Mouse (Mus musculus) megakaryocyte, embryonic 14.5 days (primary cell): ENCODE data around the gene Hc. TPM values are rescaled to one million over a fixed set of nuclear protein-coding genes. Genes with fewer than 3 reads are reported as not detected.

Experiments used
- H3K27me3 ChIP-seq: replicated peaks from 2 replicates; pipeline ENCODE3; 2012; ENCODE audit warnings: inconsistent platforms
- H3K36me3 ChIP-seq: replicated peaks from 2 replicates; pipeline ENCODE3; 2012; ENCODE audit warnings: low read length, inconsistent platforms, mixed read lengths
- H3K4me1 ChIP-seq: 2 replicates; pipeline ENCODE4 v1.6.1; 2012; ENCODE audit warnings: inconsistent platforms
- H3K4me3 ChIP-seq: replicated peaks from 2 replicates; pipeline ENCODE3; 2012; ENCODE audit warnings: moderate library complexity, mild to moderate bottlenecking, inconsistent platforms
- H3K9me3 ChIP-seq: 2 replicates; pipeline ENCODE4 v1.6.1; 2012; ENCODE audit warnings: inconsistent platforms
- FLI1 ChIP-seq: IDR thresholded peaks from 2 replicates; pipeline ENCODE4 v1.6.1; 2012; ENCODE audit warnings: low read length, inconsistent platforms, mixed read lengths
- GATA1 ChIP-seq: IDR thresholded peaks from 3 replicates; pipeline ENCODE4 v1.6.1; 2012; ENCODE audit warnings: mixed read lengths, low read length, inconsistent platforms, borderline replicate concordance
- polyA plus RNA-seq: library from polyadenylated mRNA; stranded (reverse); fragments of >175 nt; gene quantifications from 2 replicates; pipeline ENCODE4 v1.2.3, GENCODE M21; 2012; ENCODE audit warnings: low replicate concordance; ENCODE audit not compliant: insufficient read depth

Hc gene
- polyA plus RNA-seq, 1 experiment = not detected

GRCm38 (mm10) chr2:34960466-34960865 is 100.8 kb downstream of the Hc start:
- no peak for TF ChIP-seq GATA1
- no peak for TF ChIP-seq FLI1
- Histone ChIP-seq H3K9me3 (peaks cover 5% of the 10 kb centered on the region; the same call in 1 of the 2 replicates), H3K27me3 (peaks cover 38% of the 10 kb centered on the region), H3K4me3 (no peak overlapping the region), H3K36me3 (no peaks in the 10 kb centered on the region), H3K4me1 (peaks cover 72% of the 10 kb centered on the region)

GRCm38 (mm10) chr2:34958582-34958981 is 102.7 kb downstream of the Hc start:
- Histone ChIP-seq H3K4me1 (peaks cover 73% of the 10 kb centered on the region), H3K9me3 (peaks cover 5% of the 10 kb centered on the region; the same call in 1 of the 2 replicates), H3K36me3 (no peaks in the 10 kb centered on the region), H3K27me3 (peaks cover 38% of the 10 kb centered on the region), H3K4me3 (no peak overlapping the region)
- TF ChIP-seq FLI1 = no peak
- TF ChIP-seq GATA1 = no peak

DNA sequence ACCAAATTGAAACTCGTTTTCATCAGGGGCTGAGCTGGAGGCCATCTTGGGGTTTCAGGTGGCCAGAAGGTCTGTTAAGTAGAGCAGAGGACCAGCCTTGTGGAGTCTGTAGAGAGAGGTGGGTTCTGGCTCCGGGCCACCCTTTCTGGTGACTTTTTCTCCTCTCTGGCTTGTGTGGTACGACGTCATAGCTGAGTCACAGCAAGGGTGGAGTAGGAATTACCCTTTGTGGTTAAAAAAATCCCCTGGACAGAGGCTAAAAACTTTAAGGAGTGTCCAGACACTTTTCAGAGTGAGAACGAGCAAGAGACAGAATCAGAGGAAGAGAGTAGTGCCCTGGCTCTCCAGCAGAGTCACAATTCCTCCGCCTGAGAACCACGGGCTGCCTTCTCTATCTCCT is 103.2 kb downstream of the Hc start:
- TF ChIP-seq FLI1 (no peak), GATA1 (no peak)
- Histone ChIP-seq H3K27me3 (peaks cover 42% of the 10 kb centered on the region), H3K9me3 (peaks cover 5% of the 10 kb centered on the region; the same call in 1 of the 2 replicates), H3K4me1 (peaks cover 73% of the 10 kb centered on the region), H3K4me3 (peak overlapping the region; percentile 40), H3K36me3 (no peaks in the 10 kb centered on the region)

- no peak for TF ChIP-seq FLI1
- no peak for TF ChIP-seq GATA1
- H3K4me3 ChIP-seq = peak overlapping the region; percentile 70
- peaks cover 5% of the 10 kb centered on the region; the same call in 1 of the 2 replicates for H3K9me3 ChIP-seq
- H3K4me1 ChIP-seq = peaks cover 75% of the 10 kb centered on the region
- no peaks in the 10 kb centered on the region for H3K36me3 ChIP-seq
- H3K27me3 ChIP-seq = peaks cover 45% of the 10 kb centered on the region
Observed at GRCm38 (mm10) chr2:34957405-34957804, 103.8 kb downstream of the Hc start.

DNA sequence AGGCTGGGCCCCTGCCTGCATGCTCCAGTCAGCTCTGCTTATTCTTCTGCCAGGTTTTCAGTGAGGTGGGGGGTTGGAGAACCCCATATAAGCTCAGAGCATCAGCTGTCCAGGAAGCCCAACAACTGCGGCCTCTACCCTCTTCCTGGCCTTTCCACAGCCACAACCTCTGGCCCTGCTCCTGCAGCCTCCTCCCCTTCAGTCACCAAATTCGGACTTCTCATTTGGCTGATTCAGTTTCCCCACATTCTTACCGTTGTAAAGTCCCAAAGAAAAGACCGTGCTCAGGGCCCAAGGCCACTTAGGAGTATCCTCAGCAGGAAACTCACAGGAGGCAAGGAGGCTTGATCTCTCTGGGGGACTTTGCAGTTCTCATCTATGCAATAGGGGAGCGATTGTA is 104.3 kb downstream of the Hc start:
- Histone ChIP-seq H3K27me3 (peaks cover 47% of the 10 kb centered on the region), H3K4me1 (peaks cover 75% of the 10 kb centered on the region), H3K4me3 (peak overlapping the region; percentile 70), H3K36me3 (no peaks in the 10 kb centered on the region), H3K9me3 (peaks cover 5% of the 10 kb centered on the region; the same call in 1 of the 2 replicates)
- TF ChIP-seq GATA1 (no peak), FLI1 (no peak)

GRCm38 (mm10) chr2:34954344-34954743 is 106.9 kb downstream of the Hc start:
- no peaks in the 10 kb centered on the region for H3K9me3 ChIP-seq
- H3K36me3 ChIP-seq = no peaks in the 10 kb centered on the region
- H3K27me3 ChIP-seq = peaks cover 29% of the 10 kb centered on the region
- no peak overlapping the region for H3K4me3 ChIP-seq
- H3K4me1 ChIP-seq = peaks cover 83% of the 10 kb centered on the region
- TF ChIP-seq FLI1 = no peak
- TF ChIP-seq GATA1 = no peak

- Histone ChIP-seq H3K4me3 (no peak overlapping the region), H3K27me3 (peaks cover 29% of the 10 kb centered on the region), H3K36me3 (no peaks in the 10 kb centered on the region), H3K4me1 (peaks cover 87% of the 10 kb centered on the region), H3K9me3 (no peaks in the 10 kb centered on the region)
- TF ChIP-seq FLI1 (no peak), GATA1 (no peak)
Observed at GRCm38 (mm10) chr2:34953547-34954116, 107.6 kb downstream of the Hc start.

- H3K27me3 ChIP-seq = peaks cover 34% of the 10 kb centered on the region
- H3K4me3 ChIP-seq = no peak overlapping the region
- peaks cover 87% of the 10 kb centered on the region for H3K4me1 ChIP-seq
- no peaks in the 10 kb centered on the region for H3K36me3 ChIP-seq
- TF ChIP-seq FLI1 (no peak), GATA1 (no peak)
- no peaks in the 10 kb centered on the region for H3K9me3 ChIP-seq
Observed at GRCm38 (mm10) chr2:34953018-34953417, 108.2 kb downstream of the Hc start.

DNA sequence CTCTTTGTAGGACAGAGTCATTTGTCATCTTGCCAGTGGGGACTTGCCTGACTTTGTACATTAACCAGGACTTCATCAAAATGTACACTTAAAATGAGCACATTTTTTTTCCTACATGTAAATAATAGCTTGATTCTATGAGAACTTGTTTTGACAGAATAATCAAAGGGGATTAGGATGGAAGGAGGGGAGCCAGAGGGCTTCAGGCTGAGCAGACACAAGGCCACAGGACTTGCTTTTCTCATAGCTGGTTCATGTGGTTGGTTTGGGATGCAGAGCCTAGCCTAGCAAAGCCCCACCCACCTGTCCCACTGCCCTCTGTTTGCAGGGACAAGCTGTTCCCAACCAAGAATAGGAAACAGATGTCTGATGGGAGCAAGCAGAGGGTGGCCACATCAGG is 109.8 kb downstream of the Hc start:
- no peak for TF ChIP-seq GATA1
- TF ChIP-seq FLI1 = no peak
- Histone ChIP-seq H3K9me3 (no peaks in the 10 kb centered on the region), H3K36me3 (no peaks in the 10 kb centered on the region), H3K4me1 (peaks cover 77% of the 10 kb centered on the region), H3K4me3 (no peak overlapping the region), H3K27me3 (peaks cover 44% of the 10 kb centered on the region)

DNA sequence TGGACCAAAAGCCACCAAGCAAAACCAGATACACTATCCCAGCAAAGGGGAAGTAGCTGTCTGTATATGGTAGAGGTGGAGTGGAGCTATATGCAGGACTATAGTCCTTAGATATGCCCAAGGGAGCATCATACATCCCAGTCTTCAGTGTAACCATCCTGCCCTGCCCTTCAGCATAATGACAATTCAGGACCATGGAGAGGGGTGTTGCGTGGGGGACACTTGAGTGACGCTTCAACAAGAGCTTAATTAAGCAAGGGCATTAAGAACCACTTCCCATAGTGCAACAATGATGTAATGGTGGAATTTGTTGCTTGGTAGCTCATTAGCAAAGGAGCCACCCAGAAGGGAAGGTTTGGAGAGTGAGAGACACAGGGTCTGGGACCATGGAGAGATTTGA is 112.6 kb downstream of the Hc start:
- no peaks in the 10 kb centered on the region for H3K36me3 ChIP-seq
- no peak for TF ChIP-seq GATA1
- no peak for TF ChIP-seq FLI1
- peaks cover 56% of the 10 kb centered on the region for H3K27me3 ChIP-seq
- H3K4me3 ChIP-seq = no peak overlapping the region
- H3K4me1 ChIP-seq = peaks cover 78% of the 10 kb centered on the region
- no peaks in the 10 kb centered on the region for H3K9me3 ChIP-seq
